Mouse (Mus musculus) stomach, embryonic 14.5 days (tissue): Measurements from ENCODE around the gene Gm3045. TPM values are rescaled to one million over a fixed set of nuclear protein-coding genes. Genes with fewer than 3 reads are reported as not detected.

Source experiments
- ATAC-seq: fragments of 200-750 bp; cut with Nextera tagmentation; 2 replicates; pipeline ENCODE4 v1.8.0; 2017; ENCODE audit warnings: low read depth, moderate TSS enrichment; ENCODE audit not compliant: insufficient number of reproducible peaks, insufficient read depth, low FRiP score
- H3K27ac ChIP-seq: fragments of 300-500 bp; sonication (generic); 2 replicates; pipeline ENCODE4 v1.5.1; 2014; ENCODE audit warnings: mild to moderate bottlenecking, low read length, moderate library complexity, mixed read lengths
- H3K27me3 ChIP-seq: fragments of 300-500 bp; sonication (generic); 2 replicates; pipeline ENCODE4 v1.6.1; 2014; ENCODE audit warnings: low read length, control low read depth, mixed read lengths; ENCODE audit not compliant: control insufficient read depth, insufficient read depth
- H3K36me3 ChIP-seq: fragments of 300-500 bp; sonication (generic); 2 replicates; pipeline ENCODE4 v1.6.1; 2014; ENCODE audit warnings: mild to moderate bottlenecking, control low read depth, low read length, moderate library complexity, mixed read lengths; ENCODE audit not compliant: control insufficient read depth, insufficient read depth
- H3K4me1 ChIP-seq: fragments of 300-500 bp; sonication (generic); 2 replicates; pipeline ENCODE4 v1.6.1; 2014; ENCODE audit warnings: low read length, control low read depth, mixed read lengths; ENCODE audit not compliant: control insufficient read depth, insufficient read depth
- H3K4me2 ChIP-seq: fragments of 300-500 bp; sonication (generic); replicated peaks from 2 replicates; pipeline ENCODE4 v1.6.1; 2014; ENCODE audit warnings: low read depth, low read length, control low read depth
- H3K4me3 ChIP-seq: fragments of 300-500 bp; sonication (generic); 2 replicates; pipeline ENCODE4 v1.5.1; 2014; ENCODE audit warnings: low read depth, low read length, control low read depth
- H3K9ac ChIP-seq: fragments of 300-500 bp; sonication (generic); replicated peaks from 2 replicates; pipeline ENCODE4 v1.6.1; 2014; ENCODE audit warnings: low read depth, mild to moderate bottlenecking, control low read depth, low read length, moderate library complexity, mixed read lengths
- H3K9me3 ChIP-seq: fragments of 300-500 bp; sonication (generic); 2 replicates; pipeline ENCODE4 v1.6.1; 2016; ENCODE audit warnings: low read depth, low read length, control low read depth; ENCODE audit not compliant: control insufficient read depth
- WGBS: fragments of 180-500 bp; shearing (Covaris S2); extraction: QIAGEN DNeasy Blood & Tissue Kit; methylation state at CpG from one replicate; pipeline ENCODE4 v1.1.7; 2014; 5-methylcytosine and 5-hydroxymethylcytosine counted together
- polyA plus RNA-seq: library from polyadenylated mRNA; unstranded; fragments of >200 nt; fragmentation: Nextera tagmentation; extraction: Ambion mirVana; gene quantifications from 2 replicates; pipeline ENCODE4 v1.2.1, GENCODE M21; 2014

Gm3045 gene
- polyA plus RNA-seq = not detected in 2 replicates

DNA sequence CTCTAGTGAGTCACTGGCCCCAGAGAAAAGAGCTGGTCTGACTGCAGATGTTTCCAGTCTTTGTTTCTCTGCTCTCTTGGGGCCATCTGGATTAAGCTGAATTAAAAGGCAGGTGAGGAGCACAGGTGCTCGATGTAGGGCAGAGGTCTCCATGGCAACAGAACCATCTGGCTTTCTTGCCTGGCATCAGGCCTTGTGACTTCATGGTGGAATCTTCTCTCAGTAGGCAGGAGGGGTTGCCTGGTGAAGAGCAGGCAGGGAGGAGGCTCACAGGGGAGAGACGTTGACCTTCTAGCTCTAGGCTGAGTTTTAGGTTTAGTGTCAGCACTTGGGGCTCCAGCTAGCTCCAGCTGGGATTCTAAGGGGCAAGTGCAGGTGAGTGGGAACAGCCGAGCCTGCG lies at the start of gene Gm3045:
TSS of gene Gm3045 (plus strand) at position 230 of the 400 bp plus-strand sequence.
- H3K27me3 ChIP-seq = no peaks in the 10 kb centered on the region
- no peaks in the 10 kb centered on the region for H3K4me1 ChIP-seq
- H3K4me2 ChIP-seq = no peak within 1 kb of the TSS
- no peaks in the 10 kb centered on the region for H3K9me3 ChIP-seq
- H3K36me3 ChIP-seq = no peaks in the 10 kb centered on the region
- ATAC-seq = no peak
- no peak within 1 kb of the TSS for H3K4me3 ChIP-seq
- H3K9ac ChIP-seq = no peak within 1 kb of the TSS
- no peak within 1 kb of the TSS for H3K27ac ChIP-seq
- 66% methylated on average over 4 of the region's 4 CpGs for WGBS

DNA sequence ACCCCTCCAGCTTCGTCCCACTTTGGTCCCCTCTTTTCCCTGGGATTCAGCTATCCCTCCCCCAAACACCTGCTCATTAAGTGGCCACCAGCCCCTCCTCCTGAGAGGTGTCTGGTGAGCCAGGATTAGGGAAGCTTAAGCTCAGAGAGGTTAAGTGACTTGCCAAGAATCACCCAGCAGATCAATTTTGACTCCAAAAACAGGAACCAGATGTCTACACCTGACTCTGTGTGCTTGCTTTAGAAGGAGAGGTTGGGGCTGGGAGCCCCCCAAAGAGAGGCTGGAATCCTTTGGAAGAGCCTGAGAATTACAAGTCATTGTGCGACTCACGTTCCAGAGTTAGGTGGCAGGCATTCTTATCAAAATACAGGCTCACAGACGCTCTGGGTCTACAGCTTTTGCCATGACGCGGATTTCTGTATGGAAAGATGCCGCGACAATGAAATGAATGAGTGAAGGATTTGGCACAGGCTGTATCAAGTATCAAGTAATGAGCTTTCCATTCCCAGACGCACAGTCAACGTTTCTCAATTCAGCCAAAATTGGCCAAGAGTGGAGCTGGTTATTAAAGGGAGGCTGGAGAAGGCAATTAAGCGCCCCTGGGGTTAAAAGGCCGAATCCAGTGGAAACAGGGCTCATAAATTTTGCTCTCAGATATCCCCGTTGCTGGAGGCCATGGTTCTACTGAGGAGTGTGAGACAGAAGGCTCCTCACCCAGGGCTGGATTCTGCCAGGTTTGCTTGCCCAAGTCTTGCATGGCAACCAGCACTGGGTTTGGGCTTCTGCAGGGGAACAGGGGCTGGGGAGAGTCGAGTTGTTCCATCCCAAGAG lies 45.3 kb upstream of the Gm3045 start:
- Histone ChIP-seq H3K9me3 (no peaks in the 10 kb centered on the region), H3K27me3 (no peaks in the 10 kb centered on the region), H3K4me3 (no peak overlapping the region), H3K4me2 (no peak overlapping the region), H3K9ac (no peak overlapping the region), H3K27ac (no peak overlapping the region), H3K4me1 (no peaks in the 10 kb centered on the region), H3K36me3 (no peaks in the 10 kb centered on the region)
- ATAC-seq = no peak
- 61% methylated on average over 14 of the region's 14 CpGs for WGBS

- no peaks in the 10 kb centered on the region for H3K9me3 ChIP-seq
- no peak for ATAC-seq
- H3K36me3 ChIP-seq = no peaks in the 10 kb centered on the region
- WGBS = 54% methylated on average over 3 of the region's 3 CpGs
- H3K4me1 ChIP-seq = peaks cover 4% of the 10 kb centered on the region; the same call in 1 of the 2 replicates
- 0 out of 2 replicates have a peak overlapping the region, but pooled peaks have one; percentile 39 for H3K27ac ChIP-seq
- no peak overlapping the region for H3K9ac ChIP-seq
- no peak overlapping the region for H3K4me3 ChIP-seq
- H3K4me2 ChIP-seq = no peak overlapping the region
- no peaks in the 10 kb centered on the region for H3K27me3 ChIP-seq
These were observed 43.0 kb upstream of the Gm3045 start for GRCm38 (mm10) chr13:56383406-56383805.

GRCm38 (mm10) chr13:56386411-56386810 lies 40.0 kb upstream of the Gm3045 start:
- H3K27me3 ChIP-seq = no peaks in the 10 kb centered on the region
- H3K4me3 ChIP-seq = no peak overlapping the region
- H3K9ac ChIP-seq = no peak overlapping the region
- H3K4me1 ChIP-seq = peaks cover 4% of the 10 kb centered on the region; the same call in 1 of the 2 replicates
- H3K9me3 ChIP-seq = no peaks in the 10 kb centered on the region
- no peak overlapping the region for H3K4me2 ChIP-seq
- no peak for ATAC-seq
- WGBS = 53% methylated on average over 9 of the region's 9 CpGs
- H3K27ac ChIP-seq = no peak overlapping the region
- H3K36me3 ChIP-seq = no peaks in the 10 kb centered on the region

DNA sequence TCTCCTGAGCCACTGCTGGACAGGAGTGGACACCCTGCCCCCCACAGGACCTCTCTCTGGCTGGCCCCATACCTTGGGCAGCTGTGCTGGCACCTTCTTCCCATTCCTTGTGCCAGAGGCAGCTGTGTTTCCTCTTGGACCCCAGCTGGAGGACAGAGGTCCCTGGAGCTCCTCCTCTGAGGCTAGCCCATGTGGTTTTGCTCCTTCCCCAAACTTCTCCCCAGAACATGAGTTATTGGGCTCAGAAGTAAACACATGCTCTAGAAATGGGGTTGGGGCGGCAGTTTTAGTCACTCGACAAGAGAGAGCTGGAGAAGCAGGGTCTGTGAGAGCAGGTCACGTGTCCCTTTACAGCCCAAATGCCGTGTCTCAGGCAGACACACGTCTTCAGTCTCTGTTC lies 39.0 kb upstream of the Gm3045 start:
- H3K27ac ChIP-seq = no peak overlapping the region
- H3K4me1 ChIP-seq = peaks cover 4% of the 10 kb centered on the region; the same call in 1 of the 2 replicates
- ATAC-seq = peak; percentile 72
- 21% methylated on average over 5 of the region's 5 CpGs for WGBS
- H3K4me2 ChIP-seq = no peak overlapping the region
- H3K36me3 ChIP-seq = no peaks in the 10 kb centered on the region
- no peaks in the 10 kb centered on the region for H3K9me3 ChIP-seq
- H3K9ac ChIP-seq = no peak overlapping the region
- H3K4me3 ChIP-seq = no peak overlapping the region
- no peaks in the 10 kb centered on the region for H3K27me3 ChIP-seq

DNA sequence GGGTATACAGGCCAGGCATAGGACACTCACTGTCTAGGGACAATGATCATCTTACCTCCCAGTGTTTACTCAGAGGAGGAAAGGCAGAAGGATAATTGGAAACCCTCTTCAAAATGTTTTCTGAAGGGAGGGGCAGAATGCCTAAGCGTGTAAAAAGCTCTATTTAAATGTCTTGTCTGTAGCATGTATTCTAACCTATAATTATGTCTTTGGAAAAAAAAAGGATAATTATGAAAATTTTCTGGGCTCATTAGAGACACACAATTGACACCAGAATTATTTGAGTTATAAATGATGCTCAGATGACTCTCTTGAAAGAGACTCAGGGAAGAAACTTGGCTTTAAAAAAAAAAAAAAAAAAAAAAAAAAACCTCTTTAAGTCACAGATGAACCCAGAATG lies 38.4 kb upstream of the Gm3045 start:
- Histone ChIP-seq H3K4me3 (no peak overlapping the region), H3K36me3 (no peaks in the 10 kb centered on the region), H3K27me3 (no peaks in the 10 kb centered on the region), H3K27ac (no peak overlapping the region), H3K4me2 (no peak overlapping the region), H3K9me3 (no peaks in the 10 kb centered on the region), H3K9ac (no peak overlapping the region), H3K4me1 (peaks cover 4% of the 10 kb centered on the region; the same call in 1 of the 2 replicates)
- ATAC-seq = no peak
- WGBS = 64% methylated on average over 1 of the region's 1 CpGs

GRCm38 (mm10) chr13:56397572-56397971 lies 28.8 kb upstream of the Gm3045 start:
- H3K27me3 ChIP-seq = no peaks in the 10 kb centered on the region
- peaks cover 11% of the 10 kb centered on the region for H3K4me1 ChIP-seq
- no peak overlapping the region for H3K9ac ChIP-seq
- no peaks in the 10 kb centered on the region for H3K9me3 ChIP-seq
- ATAC-seq = peak; percentile 66; the same call in 1 of the 2 replicates
- peak overlapping the region; percentile 48; the same call in 1 of the 2 replicates for H3K27ac ChIP-seq
- 31% methylated on average over 5 of the region's 5 CpGs for WGBS
- no peak overlapping the region for H3K4me2 ChIP-seq
- no peak overlapping the region for H3K4me3 ChIP-seq
- no peaks in the 10 kb centered on the region for H3K36me3 ChIP-seq

DNA sequence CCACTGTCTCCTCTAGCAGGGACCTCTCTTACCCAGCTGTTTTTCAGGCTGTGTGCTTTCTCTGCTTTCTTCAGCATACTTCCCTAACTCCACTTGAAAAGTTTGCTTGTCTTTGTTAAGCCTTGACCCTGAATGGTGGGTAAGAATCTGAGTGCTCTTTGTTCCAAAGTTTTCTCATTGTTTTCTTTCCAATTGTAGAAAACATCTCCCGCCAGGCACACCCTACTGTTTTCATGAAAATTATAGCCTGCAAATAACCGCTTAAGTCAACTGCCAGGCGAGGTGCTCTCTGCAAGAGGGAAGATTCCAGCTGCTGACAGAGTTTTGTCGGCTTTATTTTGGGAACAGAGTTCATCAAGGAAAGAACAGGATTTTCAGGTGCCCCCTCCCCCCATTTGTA lies 25.2 kb upstream of the Gm3045 start:
- H3K27ac ChIP-seq = no peak overlapping the region
- no peak overlapping the region for H3K9ac ChIP-seq
- H3K9me3 ChIP-seq = no peaks in the 10 kb centered on the region
- no peaks in the 10 kb centered on the region for H3K27me3 ChIP-seq
- H3K4me1 ChIP-seq = peaks cover 11% of the 10 kb centered on the region
- H3K4me2 ChIP-seq = no peak overlapping the region
- 66% methylated on average over 4 of the region's 4 CpGs for WGBS
- no peak for ATAC-seq
- H3K4me3 ChIP-seq = no peak overlapping the region
- no peaks in the 10 kb centered on the region for H3K36me3 ChIP-seq
